Mouse (Mus musculus) spleen, adult 2 months (tissue): ENCODE data around the gene Adora1. TPM values are rescaled to one million over a fixed set of nuclear protein-coding genes. Genes with fewer than 3 reads are reported as not detected.

Experiments
- DNase-seq, 2 experiments: peaks; one replicate each; pipeline versions ENCODE4 v3.0.0 to v3.0.0-alpha.2; 2012 to 2021; ENCODE audit warnings: low spot score in 2 of 2, low read depth in 1 of 2
- H3K27ac ChIP-seq: fragments of 200-500 bp; 2 replicates; pipeline ENCODE4 v1.5.1; 2012; ENCODE audit warnings: low read length, inconsistent platforms; ENCODE audit not compliant: insufficient read depth
- H3K27me3 ChIP-seq: fragments of 200-500 bp; 2 replicates; pipeline ENCODE4 v1.6.1; 2012; ENCODE audit warnings: mild to moderate bottlenecking, moderate library complexity, low read length, inconsistent platforms; ENCODE audit not compliant: control insufficient read depth, insufficient read depth
- H3K36me3 ChIP-seq: fragments of 200-500 bp; 2 replicates; pipeline ENCODE4 v1.6.1; 2012; ENCODE audit warnings: mild to moderate bottlenecking, low read length, inconsistent platforms; ENCODE audit not compliant: control insufficient read depth, insufficient read depth
- H3K4me1 ChIP-seq: fragments of 200-500 bp; 2 replicates; pipeline ENCODE4 v1.6.1; 2011; ENCODE audit warnings: inconsistent platforms; ENCODE audit not compliant: control insufficient read depth, insufficient read depth, insufficient read length
- H3K4me3 ChIP-seq: fragments of 200-500 bp; 2 replicates; pipeline ENCODE4 v1.5.1; 2011; ENCODE audit warnings: mild to moderate bottlenecking, inconsistent platforms; ENCODE audit not compliant: insufficient read depth, insufficient read length; ENCODE audit errors: extremely low read depth
- CTCF ChIP-seq: fragments of 200-500 bp; IDR thresholded peaks from 2 replicates; pipeline ENCODE4 v1.5.1; 2011; ENCODE audit warnings: mild to moderate bottlenecking, inconsistent platforms; ENCODE audit not compliant: insufficient read depth, insufficient read length, insufficient replicate concordance; ENCODE audit errors: extremely low read depth
- POLR2A ChIP-seq: fragments of 200-500 bp; IDR thresholded peaks from 2 replicates; pipeline ENCODE4 v1.6.1; 2011; ENCODE audit warnings: low read depth, low read length, inconsistent platforms
- WGBS: fragments of 180-500 bp; shearing (Covaris S2); methylation state at CpG from one replicate; pipeline ENCODE4 v1.1.7; 2018; 5-methylcytosine and 5-hydroxymethylcytosine counted together
- polyA plus RNA-seq: library from polyadenylated mRNA; depleted of rRNA; stranded (reverse); fragments of >200 nt; gene quantifications from 2 replicates; pipeline ENCODE4 v1.2.3, GENCODE M21; 2012

Adora1 gene
- polyA plus RNA-seq, 1 experiment, result 0.28 TPM

GRCm38 (mm10) chr1:134246590-134246989 is 11.4 kb upstream of the Adora1 start:
- Histone ChIP-seq H3K36me3 (no peaks in the 10 kb centered on the region), H3K27me3 (no peaks in the 10 kb centered on the region), H3K4me1 (no peaks in the 10 kb centered on the region), H3K27ac (no peak overlapping the region), H3K4me3 (no peak overlapping the region)
- TF ChIP-seq CTCF (no peak), POLR2A (no peak)
- DNase-seq, result no peak
- WGBS, result 75% methylated on average over 4 of the region's 4 CpGs

GRCm38 (mm10) chr1:134245004-134245717 is 9.9 kb upstream of the Adora1 start:
- no peak overlapping the region for H3K27ac ChIP-seq
- H3K4me1 ChIP-seq, result peaks cover 3% of the 10 kb centered on the region; the same call in 1 of the 2 replicates
- no peaks in the 10 kb centered on the region for H3K27me3 ChIP-seq
- no peak for TF ChIP-seq POLR2A
- TF ChIP-seq CTCF, result no peak
- WGBS, result 85% methylated on average over 14 of the region's 14 CpGs
- no peaks in the 10 kb centered on the region for H3K36me3 ChIP-seq
- no peak overlapping the region for H3K4me3 ChIP-seq
- DNase-seq, result no peak

GRCm38 (mm10) chr1:134243948-134244914 is 9.0 kb upstream of the Adora1 start:
- no peaks in the 10 kb centered on the region for H3K36me3 ChIP-seq
- H3K4me3 ChIP-seq, result no peak overlapping the region
- no peaks in the 10 kb centered on the region for H3K27me3 ChIP-seq
- H3K27ac ChIP-seq, result no peak overlapping the region
- peak; percentile 28 to 77 for DNase-seq
- peaks cover 3% of the 10 kb centered on the region; the same call in 1 of the 2 replicates for H3K4me1 ChIP-seq
- WGBS, result 26% methylated on average over 35 of the region's 35 CpGs
- TF ChIP-seq CTCF (peak; percentile 85), POLR2A (no peak)

GRCm38 (mm10) chr1:134243505-134243904 is 8.3 kb upstream of the Adora1 start:
- Histone ChIP-seq H3K27me3 (no peaks in the 10 kb centered on the region), H3K36me3 (no peaks in the 10 kb centered on the region), H3K27ac (no peak overlapping the region), H3K4me3 (no peak overlapping the region), H3K4me1 (peaks cover 3% of the 10 kb centered on the region; the same call in 1 of the 2 replicates)
- TF ChIP-seq CTCF, result no peak
- TF ChIP-seq POLR2A, result no peak
- 52% methylated on average over 6 of the region's 6 CpGs for WGBS
- no peak for DNase-seq

- H3K27me3 ChIP-seq, result no peaks in the 10 kb centered on the region
- DNase-seq, result no peak
- no peak for TF ChIP-seq CTCF
- no peak for TF ChIP-seq POLR2A
- WGBS, result 81% methylated on average over 2 of the region's 2 CpGs
- no peak overlapping the region for H3K4me3 ChIP-seq
- H3K4me1 ChIP-seq, result peaks cover 3% of the 10 kb centered on the region; the same call in 1 of the 2 replicates
- no peak overlapping the region for H3K27ac ChIP-seq
- no peaks in the 10 kb centered on the region for H3K36me3 ChIP-seq
These were observed 7.1 kb upstream of the Adora1 start for GRCm38 (mm10) chr1:134242286-134242685.

GRCm38 (mm10) chr1:134241298-134241697 is 6.1 kb upstream of the Adora1 start:
- 86% methylated on average over 8 of the region's 8 CpGs for WGBS
- TF ChIP-seq POLR2A, result no peak
- no peak for TF ChIP-seq CTCF
- Histone ChIP-seq H3K27me3 (no peaks in the 10 kb centered on the region), H3K4me1 (peaks cover 3% of the 10 kb centered on the region; the same call in 1 of the 2 replicates), H3K4me3 (no peak overlapping the region), H3K36me3 (no peaks in the 10 kb centered on the region), H3K27ac (no peak overlapping the region)
- DNase-seq, result no peak
